ENCODE assay signal across 13 mouse cellular contexts in the genomic region with DNA sequence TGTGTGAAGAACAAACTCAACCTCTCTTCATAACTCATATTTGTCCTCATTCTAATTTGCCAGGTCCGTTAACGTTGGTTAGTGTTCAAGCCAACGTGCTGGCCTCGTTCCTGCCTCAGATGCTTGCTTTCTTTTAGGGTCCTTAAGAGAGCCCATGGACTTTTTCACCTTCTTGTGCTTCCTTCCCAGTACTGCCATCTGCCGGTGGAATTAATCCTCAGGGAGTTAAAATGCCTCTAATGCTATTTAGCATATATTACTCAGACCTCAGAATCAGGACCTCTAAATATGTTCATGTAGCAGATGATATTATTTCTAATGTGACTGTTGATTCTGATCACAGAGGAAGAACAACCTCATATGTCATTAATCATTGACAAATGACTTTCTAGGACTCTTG. TPM values are rescaled to one million over a fixed set of nuclear protein-coding genes. Genes with fewer than 3 reads are reported as not detected.
DNase-seq lines count a peak whose midpoint lies in the region; TF ChIP-seq lines count a peak whose summit lies in the region.
"Had no signal": no experiment of that assay in that cellular context is flagged by ENCODE, and none has a peak within 500 bp of the region (broad histone marks: within the 10 kb centered on the region; RNA-seq: fewer than 3 reads in every experiment).

No protein-coding gene starts in this region.

- H3K4me1 ChIP-seq in thymus, adult 2 months (replicated peaks; ENCODE audit: control insufficient read depth, insufficient read depth, low read length), result no peaks in the 10 kb centered on the region
- H3K4me1 ChIP-seq: liver, embryonic 13.5 days; midbrain, embryonic 15.5 days had no signal

- H3K27ac ChIP-seq in thymus, adult 2 months (ENCODE audit: control insufficient read depth, insufficient read depth, low read length), result no peak overlapping the region
- H3K27ac ChIP-seq: liver, embryonic 13.5 days; midbrain, embryonic 15.5 days had no signal

- no peak overlapping the region for H3K4me3 ChIP-seq in thymus, adult 2 months (ENCODE audit: control insufficient read depth, insufficient read depth, low read length)
- H3K4me3 ChIP-seq: liver, embryonic 13.5 days; midbrain, embryonic 15.5 days had no signal

- no peak for TF ChIP-seq CTCF in thymus, adult 2 months (IDR thresholded peaks at IDR 0.05; ENCODE audit: borderline replicate concordance, control insufficient read depth, extremely low read depth, insufficient read depth, low read length, poor library complexity)

- no peak for TF ChIP-seq POLR2A in thymus, adult 2 months (IDR thresholded peaks at IDR 0.05; ENCODE audit: control insufficient read depth, extremely low read depth, insufficient read depth, low read length, poor library complexity)

- 81% methylated on average over 5 of the region's 5 CpGs for WGBS in thymus, adult 2 months

- no peaks in the 10 kb centered on the region for H3K27me3 ChIP-seq in thymus, adult 2 months (ENCODE audit: control insufficient read depth, insufficient read depth, low read length)
- H3K27me3 ChIP-seq: liver, embryonic 13.5 days; midbrain, embryonic 15.5 days had no signal

- peak; percentile 21 for DNase-seq in kidney, adult 18-20 months
- no peak for DNase-seq in kidney, adult 11 months
- DNase-seq in thymus, adult 2 months, result peak; percentile 46
- no peak for DNase-seq in thymus, adult 18-20 months
- peak; percentile 12 for DNase-seq in c-Kit-positive CD71-positive TER-119-positive erythroid progenitor cells, embryonic 14.5 days (ENCODE audit: low spot score)
- DNase-seq in thymus, postnatal 4 days, result peak; percentile 71
- no peak for DNase-seq in embryo, embryonic 10 days (ENCODE audit: low spot score)
- no peak for DNase-seq in urinary bladder, adult 2 months (ENCODE audit: low spot score)
- DNase-seq: cerebellum, adult 2 months; gastrocnemius, postnatal 14 days; layer of hippocampus, adult 9-11 months; liver, embryonic 13.5 days had no signal

- H3K36me3 ChIP-seq in thymus, adult 2 months (ENCODE audit: control insufficient read depth, insufficient read depth, low read length), result no peaks in the 10 kb centered on the region
- H3K36me3 ChIP-seq: liver, embryonic 13.5 days; midbrain, embryonic 15.5 days had no signal

RNA-seq across cellular contexts. Expression of a gene that starts 20.6 kb away (rescaled TPM):
- polyA plus RNA-seq in thymus, adult 2 months (2012; rRNA removed), result 0.13 and 0.18 TPM in 2 replicates
- 13.6 and 18.0 TPM in 2 replicates for polyA plus RNA-seq in urinary bladder, adult 2 months (2012; rRNA removed)
- polyA plus RNA-seq: liver, embryonic 13.5 days; midbrain, embryonic 15.5 days had no signal

RNA-seq across cellular contexts. Expression of a gene that starts 32.7 kb away (rescaled TPM):
- polyA plus RNA-seq in thymus, adult 2 months (2012; rRNA removed), result 0.89 and 0.99 TPM in 2 replicates
- polyA plus RNA-seq in urinary bladder, adult 2 months (2012; rRNA removed), result 5.5 and 5.9 TPM in 2 replicates

RNA-seq across cellular contexts. Expression of a gene that starts 32.8 kb away (rescaled TPM):
- 7.6 and 9.5 TPM in 2 replicates for polyA plus RNA-seq in thymus, adult 2 months (2012; rRNA removed)
- polyA plus RNA-seq in urinary bladder, adult 2 months (2012; rRNA removed), result 1.1 and 1.6 TPM in 2 replicates

RNA-seq across cellular contexts. Expression of a gene that starts 34.4 kb away (rescaled TPM):
- polyA plus RNA-seq in thymus, adult 2 months (2012; rRNA removed), result 66.6 and 68.0 TPM in 2 replicates
- 1.2 and 1.9 TPM in 2 replicates for polyA plus RNA-seq in urinary bladder, adult 2 months (2012; rRNA removed)

Comparison
In these comparisons a context has a peak if more than half of its experiments do, and no peak if none do; other contexts are left out.
1. DNase-seq: peak in kidney, adult 18-20 months (single experiment), thymus, adult 2 months (single experiment), c-Kit-positive CD71-positive TER-119-positive erythroid progenitor cells, embryonic 14.5 days (single experiment) and thymus, postnatal 4 days (single experiment); none in kidney, adult 11 months (single experiment), thymus, adult 18-20 months (0 of 2), embryo, embryonic 10 days (single experiment) and urinary bladder, adult 2 months (single experiment).
2. RNA of a gene that starts 20.6 kb away (polyA plus RNA-seq): 13.6 to 18.0 TPM in urinary bladder, adult 2 months; 0.13 to 0.18 TPM in thymus, adult 2 months; every median in the first group is over 10 times any median in the second.